ENCODE assay signal across 22 mouse cellular contexts in the genomic region with DNA sequence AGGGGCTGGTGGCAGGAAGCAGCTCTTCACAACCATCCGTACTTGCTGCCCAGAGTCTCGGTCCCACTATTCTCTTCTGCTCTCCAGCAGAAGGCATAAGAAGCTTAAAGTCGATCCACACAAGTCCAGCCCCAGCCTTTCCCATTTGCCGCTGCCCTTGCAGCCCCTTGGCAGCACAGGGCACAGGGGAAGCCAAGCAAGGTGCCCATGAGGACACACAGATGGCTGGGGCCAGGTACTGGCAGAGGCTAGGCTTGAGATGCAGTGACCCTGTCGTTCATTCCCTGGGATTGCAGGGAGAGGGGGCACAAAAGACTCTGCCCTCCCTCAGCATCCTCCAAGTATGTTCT. TPM values are rescaled to one million over a fixed set of nuclear protein-coding genes. Genes with fewer than 3 reads are reported as not detected.
DNase-seq lines count a peak whose midpoint lies in the region; ATAC-seq lines count a peak whose summit lies in the region.
"Had no signal": no experiment of that assay in that cellular context is flagged by ENCODE, and none has a peak within 500 bp of the region (broad histone marks: within the 10 kb centered on the region; RNA-seq: fewer than 3 reads in every experiment).

No protein-coding gene starts in this region.

- H3K9me3 ChIP-seq in hindbrain, embryonic 13.5 days: no peaks in the 10 kb centered on the region
- H3K9me3 ChIP-seq in hindbrain, embryonic 11.5 days (ENCODE audit: control insufficient read depth, low read length): no peaks in the 10 kb centered on the region
- H3K9me3 ChIP-seq in embryonic facial prominence, embryonic 10.5 days: peaks cover 2% of the 10 kb centered on the region; the same call in 1 of the 2 replicates
- no peaks in the 10 kb centered on the region for H3K9me3 ChIP-seq in limb, embryonic 13.5 days
- H3K9me3 ChIP-seq: forebrain, embryonic 15.5 days; liver, embryonic 15.5 days; stomach, embryonic 15.5 days had no signal

- peaks cover 36% of the 10 kb centered on the region for H3K4me1 ChIP-seq in hindbrain, embryonic 13.5 days (replicated peaks)
- peaks cover 20% of the 10 kb centered on the region for H3K4me1 ChIP-seq in hindbrain, embryonic 11.5 days (replicated peaks; ENCODE audit: control insufficient read depth, insufficient read depth, low read length)
- peaks cover 50% of the 10 kb centered on the region for H3K4me1 ChIP-seq in embryonic facial prominence, embryonic 10.5 days
- H3K4me1 ChIP-seq in limb, embryonic 13.5 days: peaks cover 50% of the 10 kb centered on the region

- no peak overlapping the region for H3K4me2 ChIP-seq in hindbrain, embryonic 13.5 days
- H3K4me2 ChIP-seq in hindbrain, embryonic 11.5 days (replicated peaks; ENCODE audit: low read depth, low read length): no peak overlapping the region
- H3K4me2 ChIP-seq in limb, embryonic 13.5 days (replicated peaks): no peak overlapping the region
- H3K4me2 ChIP-seq: forebrain, embryonic 15.5 days; hindbrain, embryonic 14.5 days; liver, embryonic 15.5 days; stomach, embryonic 15.5 days had no signal

- peak overlapping the region; percentile 25; the same call in 1 of the 2 replicates for H3K9ac ChIP-seq in hindbrain, embryonic 13.5 days
- H3K9ac ChIP-seq in hindbrain, embryonic 11.5 days (ENCODE audit: low read depth, low read length): no peak overlapping the region
- H3K9ac ChIP-seq in limb, embryonic 13.5 days: peak overlapping the region; percentile 31; the same call in 1 of the 2 replicates
- H3K9ac ChIP-seq: forebrain, embryonic 15.5 days; hindbrain, embryonic 14.5 days; liver, embryonic 15.5 days; stomach, embryonic 15.5 days had no signal

- ATAC-seq in hindbrain, embryonic 13.5 days (ENCODE audit: low FRiP score): no peak
- no peak for ATAC-seq in hindbrain, embryonic 11.5 days (ENCODE audit: low FRiP score)
- no peak for ATAC-seq in limb, embryonic 13.5 days (ENCODE audit: low FRiP score, low read depth)
- ATAC-seq: activated CD4-positive, CD25-positive, alpha-beta regulatory T cell, adult 4 months; forebrain, embryonic 15.5 days; lung, postnatal 0 days; midbrain, embryonic 16.5 days; Patski had no signal

- peaks cover 75% of the 10 kb centered on the region for H3K36me3 ChIP-seq in hindbrain, embryonic 13.5 days
- peaks cover 27% of the 10 kb centered on the region for H3K36me3 ChIP-seq in hindbrain, embryonic 11.5 days (ENCODE audit: control insufficient read depth, insufficient read depth, low read length)
- H3K36me3 ChIP-seq in embryonic facial prominence, embryonic 10.5 days (replicated peaks): peaks cover 87% of the 10 kb centered on the region
- peaks cover 70% of the 10 kb centered on the region for H3K36me3 ChIP-seq in limb, embryonic 13.5 days

- WGBS in hindbrain, embryonic 13.5 days: 79% methylated on average over 5 of the region's 5 CpGs
- 83% methylated on average over 5 of the region's 5 CpGs for WGBS in hindbrain, embryonic 11.5 days
- 81% methylated on average over 5 of the region's 5 CpGs for WGBS in embryonic facial prominence, embryonic 10.5 days
- WGBS in limb, embryonic 13.5 days: 84% methylated on average over 5 of the region's 5 CpGs

- H3K27me3 ChIP-seq in hindbrain, embryonic 13.5 days: no peaks in the 10 kb centered on the region
- H3K27me3 ChIP-seq in hindbrain, embryonic 11.5 days (ENCODE audit: control insufficient read depth, insufficient read depth, low read length): no peaks in the 10 kb centered on the region
- H3K27me3 ChIP-seq in embryonic facial prominence, embryonic 10.5 days (replicated peaks; ENCODE audit: low read depth, poor library complexity, severe bottlenecking): no peaks in the 10 kb centered on the region
- H3K27me3 ChIP-seq in limb, embryonic 13.5 days: no peaks in the 10 kb centered on the region
- H3K27me3 ChIP-seq: forebrain, embryonic 15.5 days; liver, embryonic 15.5 days; Patski; stomach, embryonic 15.5 days had no signal

- no peak overlapping the region for H3K4me3 ChIP-seq in hindbrain, embryonic 13.5 days
- no peak overlapping the region for H3K4me3 ChIP-seq in hindbrain, embryonic 11.5 days (ENCODE audit: low read depth, low read length)
- no peak overlapping the region for H3K4me3 ChIP-seq in embryonic facial prominence, embryonic 10.5 days
- no peak overlapping the region for H3K4me3 ChIP-seq in limb, embryonic 13.5 days
- H3K4me3 ChIP-seq: erythroblast, embryonic 14.5 days; forebrain, embryonic 15.5 days; liver, embryonic 15.5 days; stomach, embryonic 15.5 days had no signal

- DNase-seq in hindbrain, embryonic 11.5 days (ENCODE audit: low spot score): no peak
- peak; percentile 73 to 79 for DNase-seq in cerebellum, adult 18-20 months
- no peak for DNase-seq in embryonic facial prominence, embryonic 10.5 days (ENCODE audit: low spot score)
- DNase-seq in urinary bladder, adult 2 months (ENCODE audit: low spot score): no peak
- no peak for DNase-seq in testis, postnatal 10 days (ENCODE audit: low spot score)
- no peak for DNase-seq in natural killer cell, adult 2 months (ENCODE audit: low spot score in 2 of 2)
- DNase-seq: adrenal gland, postnatal 25 days; kidney, adult 18-20 months; kidney, postnatal 36 days; right cerebral cortex, adult 18-20 months; spleen, adult 18-20 months had no signal

- peak overlapping the region; percentile 55 for H3K27ac ChIP-seq in hindbrain, embryonic 13.5 days
- no peak overlapping the region for H3K27ac ChIP-seq in hindbrain, embryonic 11.5 days (ENCODE audit: low read depth, low read length)
- peak overlapping the region; percentile 94 for H3K27ac ChIP-seq in embryonic facial prominence, embryonic 10.5 days (replicated peaks)
- H3K27ac ChIP-seq in limb, embryonic 13.5 days: peak overlapping the region; percentile 96
- H3K27ac ChIP-seq: forebrain, embryonic 15.5 days; liver, embryonic 15.5 days; stomach, embryonic 15.5 days had no signal

RNA-seq across cellular contexts. Expression of a gene that starts 17.4 kb away (rescaled TPM):
- polyA plus RNA-seq in hindbrain, embryonic 13.5 days (2015; fragmentation: Nextera tagmentation; extraction: Ambion mirVana): 39.4 and 47.2 TPM in 2 replicates
- 43.9 and 48.5 TPM in 2 replicates for polyA plus RNA-seq in hindbrain, embryonic 11.5 days (2014; fragmentation: Nextera tagmentation; extraction: Ambion mirVana)
- polyA plus RNA-seq in embryonic facial prominence, embryonic 10.5 days (2016; fragmentation: Nextera tagmentation; extraction: Ambion mirVana): 37.6 and 40.2 TPM in 2 replicates
- 29.2 and 30.0 TPM in 2 replicates for polyA plus RNA-seq in limb, embryonic 13.5 days (2015; fragmentation: Nextera tagmentation; extraction: Ambion mirVana)
- 17.1 and 17.8 TPM in 2 replicates for polyA plus RNA-seq in urinary bladder, adult 2 months (2012; rRNA removed)

RNA-seq across cellular contexts. Expression of a gene that starts 31.8 kb away (rescaled TPM):
- 68.7 and 87.0 TPM in 2 replicates for polyA plus RNA-seq in hindbrain, embryonic 13.5 days (2015; fragmentation: Nextera tagmentation; extraction: Ambion mirVana)
- 166 and 168 TPM in 2 replicates for polyA plus RNA-seq in hindbrain, embryonic 11.5 days (2014; fragmentation: Nextera tagmentation; extraction: Ambion mirVana)
- 161 and 182 TPM in 2 replicates for polyA plus RNA-seq in embryonic facial prominence, embryonic 10.5 days (2016; fragmentation: Nextera tagmentation; extraction: Ambion mirVana)
- polyA plus RNA-seq in limb, embryonic 13.5 days (2015; fragmentation: Nextera tagmentation; extraction: Ambion mirVana): 232 and 236 TPM in 2 replicates
- 416 and 633 TPM in 2 replicates for polyA plus RNA-seq in urinary bladder, adult 2 months (2012; rRNA removed)

RNA-seq across cellular contexts. Expression of a gene that starts 35.0 kb away (rescaled TPM):
- 168 and 169 TPM in 2 replicates for polyA plus RNA-seq in hindbrain, embryonic 13.5 days (2015; fragmentation: Nextera tagmentation; extraction: Ambion mirVana)
- polyA plus RNA-seq in hindbrain, embryonic 11.5 days (2014; fragmentation: Nextera tagmentation; extraction: Ambion mirVana): 124 and 138 TPM in 2 replicates
- 102 and 110 TPM in 2 replicates for polyA plus RNA-seq in embryonic facial prominence, embryonic 10.5 days (2016; fragmentation: Nextera tagmentation; extraction: Ambion mirVana)
- 156 and 159 TPM in 2 replicates for polyA plus RNA-seq in limb, embryonic 13.5 days (2015; fragmentation: Nextera tagmentation; extraction: Ambion mirVana)
- 64.3 and 67.2 TPM in 2 replicates for polyA plus RNA-seq in urinary bladder, adult 2 months (2012; rRNA removed)

RNA-seq across cellular contexts. Expression of a gene that starts 49.7 kb away (rescaled TPM):
- 4.6 and 5.4 TPM in 2 replicates for polyA plus RNA-seq in hindbrain, embryonic 13.5 days (2015; fragmentation: Nextera tagmentation; extraction: Ambion mirVana)
- polyA plus RNA-seq in hindbrain, embryonic 11.5 days (2014; fragmentation: Nextera tagmentation; extraction: Ambion mirVana): 4.1 and 4.4 TPM in 2 replicates
- 9.9 and 10.1 TPM in 2 replicates for polyA plus RNA-seq in embryonic facial prominence, embryonic 10.5 days (2016; fragmentation: Nextera tagmentation; extraction: Ambion mirVana)
- polyA plus RNA-seq in limb, embryonic 13.5 days (2015; fragmentation: Nextera tagmentation; extraction: Ambion mirVana): 32.0 and 34.4 TPM in 2 replicates
- polyA plus RNA-seq in urinary bladder, adult 2 months (2012; rRNA removed): 9.6 and 10.0 TPM in 2 replicates
- polyA plus RNA-seq: activated CD4-positive, CD25-positive, alpha-beta regulatory T cell, adult 4 months; erythroblast, embryonic 14.5 days had no signal

Comparison
In these comparisons a context has a peak if more than half of its experiments do, and no peak if none do; other contexts are left out.
1. DNase-seq: peak in cerebellum, adult 18-20 months (2 of 2); none in hindbrain, embryonic 11.5 days (single experiment), embryonic facial prominence, embryonic 10.5 days (single experiment), urinary bladder, adult 2 months (single experiment), testis, postnatal 10 days (single experiment) and natural killer cell, adult 2 months (0 of 2).